Mouse (Mus musculus) hindbrain, embryonic 11.5 days (tissue): Measurements from ENCODE around the gene Rere. TPM values are rescaled to one million over a fixed set of nuclear protein-coding genes. Genes with fewer than 3 reads are reported as not detected.

Experiments
- ATAC-seq: fragments of 200-750 bp; cut with Nextera tagmentation; 2 replicates; pipeline ENCODE4 v1.8.0; 2017; ENCODE audit warnings: mild to moderate bottlenecking, moderate TSS enrichment, moderate library complexity; ENCODE audit not compliant: low FRiP score
- DNase-seq: peaks from one replicate; pipeline ENCODE4 v3.0.0-alpha.2; 2015; ENCODE audit warnings: low spot score
- H3K27ac ChIP-seq: fragments of 300-500 bp; sonication (generic); 2 replicates; pipeline ENCODE4 v1.5.1; 2014; ENCODE audit warnings: mild to moderate bottlenecking, low read depth, low read length
- H3K27me3 ChIP-seq: fragments of 300-500 bp; sonication (generic); 2 replicates; pipeline ENCODE4 v1.6.1; 2014; ENCODE audit warnings: mild to moderate bottlenecking, low read length, moderate library complexity, mixed read lengths; ENCODE audit not compliant: control insufficient read depth, insufficient read depth
- H3K36me3 ChIP-seq: fragments of 300-500 bp; sonication (generic); 2 replicates; pipeline ENCODE4 v1.6.1; 2014; ENCODE audit warnings: mild to moderate bottlenecking, low read length, moderate library complexity, mixed read lengths; ENCODE audit not compliant: control insufficient read depth, insufficient read depth
- H3K4me1 ChIP-seq: fragments of 300-500 bp; sonication (generic); replicated peaks from 2 replicates; pipeline ENCODE4 v1.6.1; 2014; ENCODE audit warnings: low read length, mixed read lengths; ENCODE audit not compliant: control insufficient read depth, insufficient read depth
- H3K4me2 ChIP-seq: fragments of 300-500 bp; sonication (generic); replicated peaks from 2 replicates; pipeline ENCODE4 v1.6.1; 2014; ENCODE audit warnings: mild to moderate bottlenecking, low read depth, low read length
- H3K4me3 ChIP-seq: fragments of 300-500 bp; sonication (generic); 2 replicates; pipeline ENCODE4 v1.5.1; 2014; ENCODE audit warnings: low read depth, low read length
- H3K9ac ChIP-seq: fragments of 300-500 bp; sonication (generic); 2 replicates; pipeline ENCODE4 v1.6.1; 2014; ENCODE audit warnings: low read depth, low read length
- H3K9me3 ChIP-seq: fragments of 300-500 bp; sonication (generic); 2 replicates; pipeline ENCODE4 v1.6.1; 2016; ENCODE audit warnings: low read length; ENCODE audit not compliant: control insufficient read depth
- WGBS: fragments of 180-500 bp; shearing (Covaris S2); extraction: QIAGEN DNeasy Blood & Tissue Kit; methylation state at CpG from one replicate; pipeline ENCODE4 v1.1.7; 2014; 5-methylcytosine and 5-hydroxymethylcytosine counted together
- polyA plus RNA-seq: library from polyadenylated mRNA; unstranded; fragments of >200 nt; fragmentation: Nextera tagmentation; extraction: Ambion mirVana; gene quantifications from 2 replicates; pipeline ENCODE4 v1.2.1, GENCODE M21; 2014

Rere gene
- polyA plus RNA-seq, 1 experiment from 2014 or later = 50.0 TPM

DNA sequence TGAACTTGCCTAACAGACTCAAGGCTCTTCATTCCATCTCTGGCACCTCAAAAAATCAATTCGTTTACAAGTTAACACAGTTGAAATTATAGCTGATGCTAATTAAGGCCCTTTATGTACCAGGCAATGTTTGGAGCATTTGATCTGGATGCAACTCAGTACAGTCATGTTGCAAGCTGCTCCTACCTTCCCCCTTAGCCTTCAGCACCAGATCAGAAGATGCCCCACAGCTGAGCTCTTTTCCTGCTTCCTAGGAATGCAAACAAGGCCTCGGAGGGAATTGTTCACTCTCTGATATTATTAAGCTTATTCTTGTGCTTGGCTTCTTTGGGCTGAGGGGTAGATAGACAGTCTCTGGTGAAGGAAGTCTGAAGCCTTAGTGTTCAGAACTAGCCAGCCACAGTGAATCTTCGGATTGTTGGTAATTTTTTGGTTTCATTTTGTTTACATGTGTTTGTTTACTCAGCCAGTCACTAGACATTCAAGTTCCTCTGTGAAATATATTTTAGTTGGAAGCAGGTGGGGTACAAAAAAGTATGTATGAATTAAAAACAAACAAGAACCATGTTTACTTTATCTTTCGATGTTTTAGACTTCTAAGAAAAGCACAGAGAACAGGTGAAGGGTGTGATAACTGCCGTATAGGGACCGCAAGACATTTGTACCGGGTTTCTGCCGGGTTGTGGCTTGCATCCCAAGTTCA lies 306.3 kb downstream of the Rere start:
- H3K27me3 ChIP-seq = no peaks in the 10 kb centered on the region
- H3K27ac ChIP-seq = no peak overlapping the region
- no peak for DNase-seq
- H3K36me3 ChIP-seq = no peaks in the 10 kb centered on the region
- H3K4me1 ChIP-seq = 0 out of 2 replicates have a peak, but pooled peaks cover 5% of the 10 kb centered on the region
- no peak overlapping the region for H3K4me3 ChIP-seq
- no peak overlapping the region for H3K9ac ChIP-seq
- no peaks in the 10 kb centered on the region for H3K9me3 ChIP-seq
- no peak for ATAC-seq
- 87% methylated on average over 8 of the region's 8 CpGs for WGBS
- H3K4me2 ChIP-seq = no peak overlapping the region

GRCm38 (mm10) chr4:150588300-150588621 lies 306.8 kb downstream of the Rere start:
- Histone ChIP-seq H3K27ac (no peak overlapping the region), H3K9ac (no peak overlapping the region), H3K4me2 (no peak overlapping the region), H3K36me3 (no peaks in the 10 kb centered on the region), H3K9me3 (no peaks in the 10 kb centered on the region), H3K4me3 (no peak overlapping the region), H3K4me1 (0 out of 2 replicates have a peak, but pooled peaks cover 5% of the 10 kb centered on the region), H3K27me3 (no peaks in the 10 kb centered on the region)
- ATAC-seq = no peak
- WGBS = 90% methylated on average over 2 of the region's 2 CpGs
- DNase-seq = no peak

GRCm38 (mm10) chr4:150590621-150591282 lies 309.3 kb downstream of the Rere start:
- WGBS = 47% methylated on average over 3 of the region's 3 CpGs
- ATAC-seq (no peak), DNase-seq (no peak)
- no peaks in the 10 kb centered on the region for H3K27me3 ChIP-seq
- no peak overlapping the region for H3K27ac ChIP-seq
- no peaks in the 10 kb centered on the region for H3K9me3 ChIP-seq
- no peak overlapping the region for H3K4me2 ChIP-seq
- H3K4me3 ChIP-seq = no peak overlapping the region
- H3K9ac ChIP-seq = no peak overlapping the region
- H3K36me3 ChIP-seq = no peaks in the 10 kb centered on the region
- 0 out of 2 replicates have a peak, but pooled peaks cover 5% of the 10 kb centered on the region for H3K4me1 ChIP-seq

- Histone ChIP-seq H3K36me3 (no peaks in the 10 kb centered on the region), H3K9ac (no peak overlapping the region), H3K9me3 (no peaks in the 10 kb centered on the region), H3K4me1 (0 out of 2 replicates have a peak, but pooled peaks cover 5% of the 10 kb centered on the region), H3K27me3 (no peaks in the 10 kb centered on the region), H3K4me2 (no peak overlapping the region), H3K4me3 (no peak overlapping the region), H3K27ac (no peak overlapping the region)
- WGBS = 63% methylated on average over 4 of the region's 4 CpGs
- DNase-seq = no peak
- no peak for ATAC-seq
Measured at GRCm38 (mm10) chr4:150591602-150592001, 310.2 kb downstream of the Rere start.

GRCm38 (mm10) chr4:150592087-150592486 lies 310.6 kb downstream of the Rere start:
- 95% methylated on average over 6 of the region's 6 CpGs for WGBS
- no peak overlapping the region for H3K4me3 ChIP-seq
- ATAC-seq = no peak
- H3K9ac ChIP-seq = no peak overlapping the region
- H3K9me3 ChIP-seq = no peaks in the 10 kb centered on the region
- H3K4me2 ChIP-seq = no peak overlapping the region
- no peaks in the 10 kb centered on the region for H3K36me3 ChIP-seq
- H3K27ac ChIP-seq = no peak overlapping the region; the same call in 1 of the 2 replicates
- no peak for DNase-seq
- H3K4me1 ChIP-seq = 0 out of 2 replicates have a peak, but pooled peaks cover 5% of the 10 kb centered on the region
- no peaks in the 10 kb centered on the region for H3K27me3 ChIP-seq

DNA sequence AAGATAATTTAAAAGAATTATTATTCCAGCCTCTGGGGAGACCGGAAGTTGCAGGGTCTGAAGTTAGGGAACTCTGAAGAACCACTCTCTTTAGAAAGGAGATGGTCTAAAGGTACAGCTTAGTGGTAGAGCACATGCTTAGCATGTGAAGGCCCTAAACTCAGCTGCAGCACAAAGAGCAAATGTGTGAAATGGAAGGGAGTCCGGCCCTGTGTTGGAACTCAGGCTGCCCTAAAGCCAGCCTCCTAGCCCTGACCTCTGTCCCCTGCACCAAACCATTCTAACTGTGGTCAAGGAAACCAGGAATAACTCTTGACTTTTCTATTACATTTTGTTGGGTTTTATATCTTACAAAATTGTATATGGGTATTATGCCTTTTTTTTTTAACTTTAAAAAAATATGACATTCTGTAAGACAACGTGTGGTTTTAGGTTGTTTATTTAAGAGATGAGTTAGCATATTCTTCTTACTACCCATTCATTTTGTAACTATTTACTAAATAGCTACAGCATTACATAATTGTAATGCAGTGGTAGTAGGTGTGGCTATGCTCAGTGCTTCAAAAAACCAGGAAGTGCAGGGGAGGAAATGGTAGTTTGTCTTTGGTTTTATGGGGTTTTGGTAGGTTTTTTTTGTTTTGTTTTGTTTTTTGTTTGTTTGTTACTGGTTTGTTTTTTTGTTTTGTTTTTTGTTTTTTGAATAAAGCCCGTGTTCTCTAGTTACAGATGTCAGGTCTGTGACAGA lies 312.2 kb downstream of the Rere start:
- Histone ChIP-seq H3K4me3 (no peak overlapping the region), H3K27me3 (no peaks in the 10 kb centered on the region), H3K36me3 (no peaks in the 10 kb centered on the region), H3K9me3 (no peaks in the 10 kb centered on the region), H3K9ac (no peak overlapping the region), H3K4me2 (no peak overlapping the region), H3K4me1 (0 out of 2 replicates have a peak, but pooled peaks cover 5% of the 10 kb centered on the region), H3K27ac (no peak overlapping the region)
- no peak for DNase-seq
- ATAC-seq = no peak
- 85% methylated on average over 4 of the region's 4 CpGs for WGBS

DNA sequence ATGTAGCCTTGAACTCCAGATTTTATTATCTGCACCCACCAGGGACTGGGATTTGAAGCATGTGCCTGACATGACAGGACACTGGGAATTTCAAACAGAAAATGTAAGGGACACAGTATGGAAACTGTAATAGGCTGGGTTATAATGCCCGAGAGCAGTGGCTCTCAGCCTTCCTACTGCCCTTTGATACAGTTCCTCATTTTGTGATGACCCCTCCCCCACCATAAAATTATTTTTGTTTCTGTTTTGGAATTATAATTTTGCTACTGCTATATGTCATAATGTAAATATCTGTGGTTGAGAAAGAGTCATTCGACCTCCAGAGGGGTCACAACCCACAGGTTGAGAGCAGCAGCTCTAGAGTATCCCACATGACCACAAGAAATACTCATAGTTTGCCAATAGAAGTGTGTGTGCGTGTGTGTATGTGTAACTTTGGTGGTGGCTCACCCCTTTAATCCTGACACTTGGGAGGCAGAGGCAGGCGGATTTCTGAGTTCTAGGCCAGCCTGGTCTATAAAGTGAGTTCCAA lies 312.9 kb downstream of the Rere start:
- no peaks in the 10 kb centered on the region for H3K36me3 ChIP-seq
- no peak overlapping the region for H3K4me3 ChIP-seq
- DNase-seq (no peak), ATAC-seq (no peak)
- no peaks in the 10 kb centered on the region for H3K27me3 ChIP-seq
- H3K4me2 ChIP-seq = no peak overlapping the region
- WGBS = 95% methylated on average over 4 of the region's 4 CpGs
- H3K4me1 ChIP-seq = 0 out of 2 replicates have a peak, but pooled peaks cover 5% of the 10 kb centered on the region
- no peaks in the 10 kb centered on the region for H3K9me3 ChIP-seq
- H3K9ac ChIP-seq = no peak overlapping the region
- H3K27ac ChIP-seq = no peak overlapping the region

GRCm38 (mm10) chr4:150595071-150595470 lies 313.6 kb downstream of the Rere start:
- no peaks in the 10 kb centered on the region for H3K9me3 ChIP-seq
- no peak overlapping the region for H3K9ac ChIP-seq
- H3K27me3 ChIP-seq = no peaks in the 10 kb centered on the region
- no peak overlapping the region for H3K27ac ChIP-seq
- no peak overlapping the region for H3K4me3 ChIP-seq
- ATAC-seq (no peak), DNase-seq (no peak)
- 87% methylated on average over 3 of the region's 3 CpGs for WGBS
- no peaks in the 10 kb centered on the region for H3K36me3 ChIP-seq
- H3K4me1 ChIP-seq = 0 out of 2 replicates have a peak, but pooled peaks cover 5% of the 10 kb centered on the region
- no peak overlapping the region for H3K4me2 ChIP-seq
